Mouse (Mus musculus): ENCODE results near the gene Sh2b1. TPM values are rescaled to one million over a fixed set of nuclear protein-coding genes. Genes with fewer than 3 reads are reported as not detected.

Gene Sh2b1
- total RNA-seq, 1 experiment from 2014 or later = 30.0 TPM

DNA sequence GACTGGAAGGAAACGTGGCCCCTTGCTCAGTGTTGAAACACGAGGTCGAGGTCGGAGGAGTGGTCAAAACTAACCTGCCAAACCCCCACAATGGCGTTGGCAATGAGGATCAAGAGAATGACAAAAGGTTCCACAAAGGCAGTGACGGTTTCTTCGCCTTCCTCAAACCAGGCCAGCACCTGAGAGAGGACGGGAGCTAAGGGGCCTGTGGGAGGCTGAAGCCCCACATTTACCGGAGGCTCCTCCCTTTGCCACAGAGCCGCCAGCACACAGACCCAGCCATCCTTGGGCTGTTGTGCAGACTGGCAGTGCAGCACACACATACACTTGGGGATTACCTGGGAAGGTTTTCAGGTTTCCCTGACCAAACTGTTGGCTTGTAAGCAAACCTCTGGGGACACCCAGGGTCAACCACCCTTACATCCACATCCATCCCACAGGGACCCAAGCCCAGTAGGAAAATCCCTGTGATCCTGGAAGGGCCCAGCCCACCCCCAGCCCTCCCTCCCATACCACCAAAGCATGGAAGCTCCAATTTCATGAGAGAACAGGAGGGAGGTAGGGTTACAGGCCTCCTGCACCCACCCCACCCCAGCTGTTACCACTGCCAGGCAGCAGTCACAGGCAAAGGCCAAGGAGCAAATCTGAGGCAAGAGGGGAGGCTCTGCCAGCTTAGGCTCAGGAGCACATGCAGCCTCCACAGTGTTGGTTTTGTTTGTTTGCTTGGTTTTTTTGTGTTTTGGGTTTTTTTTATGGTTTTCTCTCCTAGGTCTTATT, 14.4 kb downstream of the Sh2b1 start:
- no peak for ATAC-seq (ENCODE audit: extremely low read depth, insufficient number of reproducible peaks, low FRiP score, poor library complexity, severe bottlenecking)

DNA sequence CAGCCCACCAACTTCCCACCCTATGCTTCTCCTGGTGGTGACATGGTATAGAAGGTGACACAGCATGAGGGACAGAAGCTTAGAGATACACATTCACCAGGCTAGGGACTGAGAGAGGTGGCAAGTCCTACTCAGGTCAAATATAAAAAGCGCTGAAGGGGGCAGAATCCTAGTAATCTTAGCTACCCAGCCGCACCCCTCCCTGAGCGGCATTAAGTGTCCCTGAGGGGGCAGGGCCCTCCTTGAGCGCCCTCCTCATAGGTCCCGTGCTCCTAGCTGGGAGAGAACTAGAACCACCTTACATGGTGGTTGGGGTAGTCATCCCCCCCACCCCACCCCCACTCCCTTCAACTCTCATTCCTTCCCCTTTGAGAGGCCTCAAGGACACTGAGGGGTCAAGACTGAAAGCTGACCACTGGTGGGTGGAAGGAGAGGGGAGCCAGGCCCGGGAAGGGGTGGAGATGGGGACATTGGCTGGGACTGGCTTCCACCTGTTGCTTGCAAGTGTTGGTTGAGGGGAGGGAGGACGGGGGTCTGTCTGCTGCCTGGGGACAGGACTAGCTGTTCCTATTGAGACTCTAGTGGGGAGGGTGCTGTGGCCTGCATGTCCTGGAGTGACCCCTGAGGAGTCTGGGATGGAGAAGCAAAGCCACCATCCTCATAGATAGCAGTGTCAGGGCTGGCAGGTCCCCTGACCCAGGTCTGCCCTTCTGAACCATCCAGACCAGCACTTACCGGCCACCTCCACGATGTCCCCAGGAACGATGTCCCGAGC, 16.2 kb downstream of the Sh2b1 start:
- no peak for ATAC-seq (ENCODE audit: extremely low read depth, insufficient number of reproducible peaks, low FRiP score, poor library complexity, severe bottlenecking)

DNA sequence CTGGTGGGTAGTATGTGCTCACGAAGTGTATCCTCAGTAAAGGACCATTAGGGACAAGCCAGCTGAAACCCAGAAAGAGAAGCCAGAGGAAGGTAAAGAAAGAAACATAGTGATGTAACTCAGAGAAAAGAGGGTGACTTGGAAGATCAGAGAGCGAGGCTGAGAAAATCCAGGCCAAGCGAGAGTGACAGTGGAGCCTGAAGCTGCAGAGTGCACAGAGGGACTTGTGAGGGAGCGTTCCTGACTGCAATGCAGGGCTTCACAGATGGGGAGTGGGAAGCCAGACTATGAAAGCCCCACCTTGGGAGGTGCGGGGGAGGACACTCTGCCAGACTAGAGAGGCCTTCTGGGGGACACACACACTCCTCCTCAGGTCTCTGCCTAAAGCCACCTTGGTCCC, 17.0 kb downstream of the Sh2b1 start:
- no peak for ATAC-seq (ENCODE audit: extremely low read depth, insufficient number of reproducible peaks, low FRiP score, poor library complexity, severe bottlenecking)

DNA sequence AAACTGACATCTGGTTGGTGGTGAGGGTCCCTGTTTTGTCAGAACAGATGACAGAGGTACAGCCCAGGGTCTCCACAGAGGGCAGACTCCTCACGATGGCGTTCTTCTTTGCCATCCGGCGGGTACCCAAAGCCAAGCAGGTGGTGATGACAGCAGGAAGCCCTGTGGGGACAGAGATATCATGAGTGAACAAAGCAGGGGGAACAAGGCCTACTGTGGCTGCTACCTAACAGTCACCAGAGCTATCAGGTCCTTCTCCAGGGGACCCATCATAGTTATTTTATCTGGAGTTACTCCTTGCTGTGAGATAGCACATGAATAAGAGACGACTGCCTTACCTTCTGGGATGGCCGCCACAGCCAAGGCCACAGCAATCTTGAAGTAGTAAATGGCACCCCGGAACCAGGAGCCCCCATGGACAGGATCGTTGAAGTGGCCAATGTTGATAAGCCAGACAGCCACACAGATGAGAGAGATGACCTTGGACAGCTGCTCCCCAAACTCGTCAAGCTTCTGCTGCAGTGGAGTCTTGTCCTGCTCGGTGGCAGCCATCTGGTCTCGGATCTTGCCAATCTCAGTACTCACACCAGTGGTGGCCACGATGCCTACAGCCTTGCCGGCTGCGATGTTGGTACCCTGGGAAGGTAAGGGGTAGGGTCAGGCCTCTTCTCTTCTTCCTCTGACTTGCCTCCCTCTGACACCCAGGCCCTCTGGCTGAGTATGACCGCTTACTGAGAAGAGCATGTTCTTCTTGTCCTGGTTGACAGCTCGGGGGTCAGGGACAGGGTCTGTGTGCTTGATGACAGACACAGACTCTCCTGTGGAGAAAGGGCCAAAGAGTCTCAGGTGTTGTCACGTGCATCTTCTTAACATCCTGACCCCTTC, 18.6 kb downstream of the Sh2b1 start:
- no peak for ATAC-seq (ENCODE audit: extremely low read depth, insufficient number of reproducible peaks, low FRiP score, poor library complexity, severe bottlenecking)

DNA sequence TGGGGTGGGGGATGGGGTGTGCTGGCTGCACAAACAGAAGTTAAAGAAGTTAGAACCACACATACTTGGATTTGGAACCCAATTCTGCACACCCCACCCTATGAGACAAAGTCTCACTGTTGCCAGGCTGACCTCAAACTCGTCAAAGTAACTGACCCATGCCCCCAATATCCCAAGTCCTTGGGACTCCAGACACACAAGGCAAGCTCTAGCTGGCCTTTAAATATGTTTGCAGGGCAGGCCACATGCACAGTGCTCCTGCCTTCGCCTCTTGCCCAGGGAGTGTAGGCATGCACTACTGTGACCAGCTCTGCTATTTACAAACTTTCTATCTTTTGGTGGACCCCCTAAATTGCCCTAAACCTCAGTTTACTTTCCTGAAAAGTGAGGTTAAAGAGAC, 20.0 kb downstream of the Sh2b1 start:
- no peak for ATAC-seq (ENCODE audit: extremely low read depth, insufficient number of reproducible peaks, low FRiP score, poor library complexity, severe bottlenecking)

DNA sequence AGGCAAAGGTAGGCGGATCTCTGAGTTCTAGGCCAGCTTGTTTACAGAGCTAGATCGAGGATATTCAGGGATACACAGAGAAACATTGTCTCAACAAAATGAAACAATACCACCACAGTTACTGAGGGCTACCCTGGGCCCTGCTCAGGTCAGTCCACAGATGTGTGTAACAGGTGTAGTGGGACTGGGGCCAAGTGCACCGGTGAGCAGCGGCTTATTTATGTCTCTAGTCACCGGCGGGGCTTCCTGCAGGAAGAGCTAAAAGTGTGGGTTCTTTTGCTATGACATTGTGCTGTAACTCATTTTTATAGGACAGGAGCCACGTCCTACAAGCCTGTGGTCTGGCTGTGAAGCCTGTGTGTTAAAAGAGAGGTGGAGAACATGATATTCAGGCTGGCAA, 21.4 kb downstream of the Sh2b1 start:
- no peak for ATAC-seq (ENCODE audit: extremely low read depth, insufficient number of reproducible peaks, low FRiP score, poor library complexity, severe bottlenecking)

DNA sequence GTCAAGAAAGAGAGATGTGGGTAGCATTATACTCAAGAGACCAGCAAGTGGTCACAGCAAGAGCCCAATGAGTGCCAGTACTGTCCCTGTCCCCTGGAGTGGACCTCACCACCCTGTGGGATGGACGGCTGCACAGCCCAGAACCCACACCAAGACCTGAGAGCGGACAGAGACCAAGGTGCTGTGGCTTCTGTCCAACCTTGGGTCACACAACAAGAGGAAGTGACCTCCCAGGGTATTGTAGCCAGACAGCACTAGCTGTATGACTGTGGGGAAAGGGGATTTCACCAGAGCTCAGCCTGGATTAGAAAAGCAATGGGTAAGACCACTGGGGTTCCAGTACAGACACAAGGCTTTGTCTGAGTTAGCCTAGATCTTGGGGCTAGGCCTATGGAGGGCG, 23.0 kb downstream of the Sh2b1 start:
- no peak for ATAC-seq (ENCODE audit: extremely low read depth, insufficient number of reproducible peaks, low FRiP score, poor library complexity, severe bottlenecking)

DNA sequence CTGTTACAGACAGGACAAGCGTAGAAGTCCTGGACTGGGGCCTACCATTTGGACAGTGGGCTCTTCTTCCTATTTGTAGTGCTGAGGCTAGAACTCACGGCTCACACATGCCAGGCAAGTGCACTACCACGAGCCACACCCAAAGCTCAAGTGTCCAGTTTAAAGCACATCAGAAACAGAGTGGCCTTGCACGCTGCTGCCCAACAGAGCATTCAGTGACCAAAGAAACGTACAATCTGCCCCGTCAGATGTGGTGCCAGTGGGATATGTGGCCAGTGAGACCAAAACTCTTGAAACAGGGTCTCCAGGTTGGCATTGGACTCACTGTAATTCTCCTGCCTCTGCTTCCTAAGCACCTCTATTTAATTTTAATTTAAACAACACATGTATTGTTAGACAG, 24.6 kb downstream of the Sh2b1 start:
- ATAC-seq (ENCODE audit: extremely low read depth, insufficient number of reproducible peaks, low FRiP score, poor library complexity, severe bottlenecking) = no peak

DNA sequence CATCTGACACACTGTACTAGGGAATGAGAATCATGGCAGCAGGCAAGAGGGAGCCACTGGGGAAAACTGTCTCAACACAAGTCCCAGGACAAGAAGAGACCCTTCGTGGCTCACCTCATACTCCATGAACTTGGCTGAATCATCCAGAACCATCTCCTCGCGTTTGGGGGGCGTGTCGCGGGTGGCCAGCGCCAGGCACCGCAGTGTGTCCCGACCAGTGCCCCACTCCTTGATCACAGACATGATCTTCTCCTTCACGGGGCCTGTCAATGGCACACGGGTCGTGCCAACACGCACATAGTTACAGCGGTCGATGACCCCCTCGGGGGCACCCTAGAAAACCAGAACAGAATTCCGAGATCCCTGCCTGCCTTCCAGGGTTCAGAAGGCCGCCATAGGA, 25.2 kb downstream of the Sh2b1 start:
- no peak for ATAC-seq (ENCODE audit: extremely low read depth, insufficient number of reproducible peaks, low FRiP score, poor library complexity, severe bottlenecking)

DNA sequence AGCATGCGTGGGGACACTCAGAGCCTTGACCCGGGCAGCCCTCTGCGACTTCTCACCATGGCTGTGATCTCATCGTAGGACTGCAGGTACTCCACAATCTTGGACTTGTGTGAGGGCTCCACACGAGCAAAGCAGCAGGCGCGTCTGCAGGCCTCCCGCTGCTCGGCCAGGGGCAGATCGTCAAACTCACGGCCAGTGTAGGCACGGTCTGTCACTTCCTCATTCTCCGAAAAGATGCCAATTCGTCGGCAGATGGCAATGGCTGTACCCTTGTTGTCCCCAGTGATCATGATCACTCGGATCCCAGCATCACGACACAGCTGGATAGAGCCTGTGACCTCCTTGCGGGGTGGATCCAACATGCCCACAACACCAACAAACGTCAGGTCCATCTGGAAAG, 26.7 kb downstream of the Sh2b1 start:
- 0 out of 2 replicates have a peak, but pooled peaks have one; percentile 15 for ATAC-seq (ENCODE audit: extremely low read depth, insufficient number of reproducible peaks, low FRiP score, poor library complexity, severe bottlenecking)

DNA sequence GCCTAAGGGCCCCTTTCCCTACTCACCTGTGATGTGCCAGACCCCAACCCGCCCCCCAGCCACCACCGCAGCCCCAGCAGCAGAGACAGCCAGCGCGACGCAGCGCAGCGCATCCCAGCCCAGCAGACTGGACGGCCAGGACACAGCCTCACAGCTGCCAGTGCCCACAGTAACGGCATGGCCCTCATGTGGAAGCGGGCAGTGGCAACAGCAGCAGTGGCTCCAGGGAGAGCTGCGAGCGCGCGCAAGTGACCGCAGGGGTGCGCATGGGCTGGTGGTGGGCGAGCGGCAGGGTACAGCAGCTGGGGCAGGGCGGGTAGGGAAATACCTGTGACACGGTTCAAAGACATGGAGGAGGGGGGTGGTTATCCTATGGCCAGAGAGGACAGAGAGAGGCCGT, 29.0 kb downstream of the Sh2b1 start:
- no peak for ATAC-seq (ENCODE audit: extremely low read depth, insufficient number of reproducible peaks, low FRiP score, poor library complexity, severe bottlenecking)

DNA sequence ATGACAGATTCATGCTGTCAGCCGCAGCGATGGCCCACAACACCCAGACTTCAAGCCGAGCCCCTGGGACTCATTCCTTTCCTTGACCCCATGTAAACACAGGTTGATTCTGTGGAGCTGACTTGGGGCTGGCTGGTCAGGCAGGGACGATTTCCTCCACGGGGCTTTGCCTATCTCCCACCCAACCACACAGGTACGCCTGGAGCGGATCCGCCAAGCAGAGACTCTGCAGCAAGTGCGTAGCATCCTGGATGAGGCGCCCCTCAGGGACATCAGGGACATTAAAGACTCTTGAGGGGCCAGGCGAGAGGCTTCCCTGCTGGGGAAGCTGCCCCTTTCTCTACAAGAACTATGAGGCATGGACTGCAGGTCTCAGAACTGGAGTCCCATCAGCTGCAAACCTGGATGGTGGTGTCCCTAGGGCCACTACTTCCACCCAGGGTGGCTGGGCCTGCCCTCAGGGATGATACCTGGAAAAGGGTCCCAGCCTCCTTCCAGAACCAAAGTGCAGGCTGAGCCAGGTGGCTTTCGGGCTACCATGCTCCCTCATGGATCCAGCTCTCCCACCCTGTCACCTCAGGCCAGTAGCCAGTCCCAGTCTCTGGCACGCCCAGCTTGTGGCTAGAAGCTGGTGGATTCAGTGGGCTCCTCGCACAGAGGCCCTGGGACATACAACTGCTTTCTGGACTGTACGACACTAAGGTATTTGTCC, 30.0 kb downstream of the Sh2b1 start:
- no peak for ATAC-seq (ENCODE audit: extremely low read depth, insufficient number of reproducible peaks, low FRiP score, poor library complexity, severe bottlenecking)

DNA sequence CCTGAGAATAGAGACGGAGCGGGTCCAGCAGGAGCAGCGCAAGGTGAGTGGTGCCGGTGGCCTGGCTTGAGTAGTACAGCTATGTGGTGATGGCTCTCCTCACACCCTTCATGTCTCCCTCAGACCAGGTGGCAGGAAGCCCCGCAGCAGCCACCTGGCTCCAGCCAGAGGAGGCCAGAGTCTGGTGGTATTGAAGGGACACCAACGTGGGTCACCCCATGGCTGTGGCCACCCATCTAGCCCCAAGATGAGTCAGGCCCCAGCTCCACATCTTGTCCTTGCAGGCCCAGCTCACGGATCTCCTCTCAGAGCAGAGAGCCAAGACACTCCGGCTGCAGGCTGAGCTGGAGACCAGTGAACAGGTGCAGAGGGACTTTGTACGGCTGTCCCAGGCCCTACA, 30.7 kb downstream of the Sh2b1 start:
- no peak for ATAC-seq (ENCODE audit: extremely low read depth, insufficient number of reproducible peaks, low FRiP score, poor library complexity, severe bottlenecking)

DNA sequence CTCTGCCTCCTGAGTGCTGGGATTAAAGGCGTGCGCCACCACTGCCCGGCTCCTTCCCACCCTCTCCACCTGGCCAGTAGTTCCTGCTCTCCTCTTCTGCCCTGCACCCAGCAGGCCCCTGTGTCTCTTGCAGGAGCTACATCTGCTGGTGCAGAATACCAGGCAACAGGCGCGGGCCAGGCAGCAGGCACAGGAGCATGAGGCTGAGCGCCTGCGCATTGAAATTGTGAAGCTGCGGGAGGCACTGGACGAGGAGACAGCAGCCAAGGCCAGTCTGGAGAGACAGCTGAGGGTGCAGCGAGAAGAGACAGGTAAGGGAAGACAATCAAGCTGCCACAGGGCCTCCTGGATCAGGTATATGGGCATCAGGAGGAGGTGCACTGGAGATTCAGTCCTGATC, 31.2 kb downstream of the Sh2b1 start:
- ATAC-seq (ENCODE audit: extremely low read depth, insufficient number of reproducible peaks, low FRiP score, poor library complexity, severe bottlenecking) = no peak

DNA sequence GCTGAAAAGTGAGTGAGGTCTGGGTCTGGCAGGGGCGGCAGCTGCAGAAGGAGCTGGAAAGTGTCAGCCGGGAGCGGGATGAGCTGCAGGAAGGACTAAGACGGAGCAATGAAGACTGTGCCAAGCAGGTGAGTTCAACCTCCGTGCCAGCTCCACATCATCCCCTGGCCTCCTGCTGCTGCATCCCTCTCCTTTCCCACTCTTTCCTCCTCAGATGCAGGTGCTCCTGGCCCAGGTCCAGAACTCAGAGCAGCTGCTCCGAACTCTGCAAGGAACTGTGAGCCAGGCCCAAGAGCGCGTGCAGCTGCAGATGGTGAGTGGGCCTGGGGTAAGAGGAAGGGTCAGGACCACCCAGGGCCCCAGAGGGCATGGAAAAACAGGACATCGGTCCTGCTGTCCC, 35.1 kb downstream of the Sh2b1 start:
- ATAC-seq (ENCODE audit: extremely low read depth, insufficient number of reproducible peaks, low FRiP score, poor library complexity, severe bottlenecking) = no peak

DNA sequence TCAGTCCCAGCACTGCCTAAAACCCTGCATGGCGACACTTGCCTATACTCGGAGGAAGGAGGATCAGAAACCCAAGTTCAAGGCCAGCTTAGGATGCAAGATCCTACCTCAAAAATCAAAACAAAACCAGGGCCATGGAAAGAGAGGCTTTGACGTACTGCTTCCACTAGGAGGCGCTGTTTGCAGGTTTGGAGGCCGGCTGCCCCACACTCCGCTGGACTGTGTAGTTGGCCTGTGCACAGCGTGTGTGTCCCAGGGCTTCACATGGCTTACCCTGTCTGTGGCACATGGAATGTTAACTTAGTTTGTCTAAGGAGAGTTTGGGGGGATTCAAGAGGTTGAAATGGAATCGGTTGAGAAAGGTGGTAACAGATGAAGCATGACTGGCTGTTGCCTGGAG, 38.4 kb downstream of the Sh2b1 start:
- peak; percentile 72; the same call in 1 of the 2 replicates for ATAC-seq (ENCODE audit: extremely low read depth, insufficient number of reproducible peaks, low FRiP score, poor library complexity, severe bottlenecking)

DNA sequence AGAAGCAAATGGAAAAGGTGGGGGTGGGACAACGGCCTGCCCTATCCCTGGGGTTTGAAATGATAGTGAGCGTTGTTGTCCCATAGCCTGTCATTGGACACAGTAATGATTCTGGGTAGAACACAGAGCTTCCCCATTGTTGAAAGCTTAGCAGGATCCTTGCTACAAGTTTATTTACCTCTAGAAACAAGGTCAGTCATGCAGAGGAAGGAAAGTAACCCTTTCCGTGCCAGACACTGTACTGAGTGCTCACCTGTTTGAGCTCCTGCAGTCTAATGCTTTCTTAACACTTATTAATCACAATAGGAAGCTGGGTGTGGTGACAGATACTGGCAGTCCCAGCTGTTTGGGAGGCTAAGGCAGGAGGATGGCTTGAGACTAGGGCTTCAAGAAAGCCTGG, 39.4 kb downstream of the Sh2b1 start:
- no peak for ATAC-seq (ENCODE audit: extremely low read depth, insufficient number of reproducible peaks, low FRiP score, poor library complexity, severe bottlenecking)

DNA sequence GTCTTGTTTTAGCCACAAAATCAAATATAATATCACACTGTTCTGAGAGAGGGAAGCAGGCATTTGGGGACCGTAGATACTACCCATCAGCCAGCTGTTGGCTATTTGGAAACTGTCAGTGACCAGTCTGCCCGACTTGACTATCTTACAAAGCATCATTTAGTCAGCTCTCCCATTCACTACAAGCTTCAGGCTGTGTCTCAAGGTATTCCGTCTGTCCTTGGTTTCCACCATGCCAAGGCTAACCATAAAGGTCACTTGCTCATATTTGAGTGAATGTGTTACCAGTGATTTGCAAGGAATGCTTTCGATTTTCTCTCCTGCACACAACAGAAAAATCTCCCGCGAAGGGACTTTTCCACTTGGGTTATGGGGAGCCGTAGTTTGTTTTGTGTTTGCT, 40.5 kb downstream of the Sh2b1 start:
- ATAC-seq (ENCODE audit: extremely low read depth, insufficient number of reproducible peaks, low FRiP score, poor library complexity, severe bottlenecking) = no peak

DNA sequence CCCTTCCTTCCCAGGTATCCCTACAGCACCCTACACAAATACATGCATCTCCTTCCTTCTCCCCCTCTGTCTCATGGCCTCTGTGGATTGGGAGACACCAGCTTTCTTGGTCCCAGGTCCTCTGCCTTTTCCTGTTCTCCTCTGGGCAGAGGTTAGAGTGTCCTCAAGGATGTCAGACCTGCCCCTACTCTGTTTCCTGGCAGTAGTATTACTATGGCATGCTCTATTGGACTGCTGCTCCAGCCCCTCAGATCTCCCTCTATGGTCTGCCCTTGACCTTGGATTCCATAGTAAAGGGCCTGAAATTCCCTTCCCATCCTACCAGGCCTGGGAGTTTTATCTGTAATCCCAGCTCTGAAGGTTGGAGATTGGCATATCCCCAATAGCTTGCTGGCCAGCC, 45.1 kb downstream of the Sh2b1 start:
- no peak for ATAC-seq (ENCODE audit: extremely low read depth, insufficient number of reproducible peaks, low FRiP score, poor library complexity, severe bottlenecking)
